Mouse (Mus musculus) embryo, embryonic 11 days (tissue): ENCODE data around the gene Akap6.

ENCODE experiments used
- DNase-seq: peaks from one replicate; pipeline ENCODE4 v3.0.0-alpha.2; 2015

Gene Akap6

DNA sequence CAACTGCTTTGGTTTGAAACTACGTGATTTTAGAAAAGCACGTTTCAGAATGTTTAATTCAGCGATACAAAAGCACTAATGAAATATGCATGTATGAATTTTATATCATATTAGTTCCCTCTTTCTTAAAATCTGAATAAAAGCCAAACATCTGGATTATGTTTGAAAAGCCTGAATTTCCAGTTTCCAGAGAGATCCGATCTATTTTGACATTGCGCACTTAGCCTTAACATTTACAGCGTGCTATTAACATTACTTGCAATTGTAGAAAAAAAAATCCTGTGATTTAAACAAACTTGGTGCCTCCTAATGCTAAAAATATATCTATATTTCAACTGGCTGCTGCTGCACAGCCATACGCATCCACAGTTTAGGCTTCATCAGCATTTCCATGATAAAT is 358.4 kb downstream of the Akap6 start:
- DNase-seq = no peak

DNA sequence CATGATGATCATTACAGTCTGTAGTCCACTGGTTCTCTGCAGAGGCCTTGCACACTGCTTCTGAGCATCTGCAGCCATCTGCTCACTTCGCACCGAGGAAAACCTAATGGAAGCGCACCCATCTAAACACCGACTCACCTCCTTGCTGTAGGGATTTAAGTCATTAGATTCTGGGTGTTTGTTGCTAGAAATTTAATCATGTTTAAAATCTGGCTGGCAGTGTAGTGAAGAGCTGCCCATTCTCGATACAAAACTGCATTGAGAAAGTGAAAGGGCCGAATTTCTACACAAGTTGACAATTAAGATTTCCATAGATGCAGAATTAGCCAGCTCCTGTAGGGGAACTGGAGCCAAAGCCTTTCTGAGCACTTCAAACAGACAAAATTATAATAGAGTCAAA is 361.7 kb downstream of the Akap6 start:
- DNase-seq = peak; percentile 24

DNA sequence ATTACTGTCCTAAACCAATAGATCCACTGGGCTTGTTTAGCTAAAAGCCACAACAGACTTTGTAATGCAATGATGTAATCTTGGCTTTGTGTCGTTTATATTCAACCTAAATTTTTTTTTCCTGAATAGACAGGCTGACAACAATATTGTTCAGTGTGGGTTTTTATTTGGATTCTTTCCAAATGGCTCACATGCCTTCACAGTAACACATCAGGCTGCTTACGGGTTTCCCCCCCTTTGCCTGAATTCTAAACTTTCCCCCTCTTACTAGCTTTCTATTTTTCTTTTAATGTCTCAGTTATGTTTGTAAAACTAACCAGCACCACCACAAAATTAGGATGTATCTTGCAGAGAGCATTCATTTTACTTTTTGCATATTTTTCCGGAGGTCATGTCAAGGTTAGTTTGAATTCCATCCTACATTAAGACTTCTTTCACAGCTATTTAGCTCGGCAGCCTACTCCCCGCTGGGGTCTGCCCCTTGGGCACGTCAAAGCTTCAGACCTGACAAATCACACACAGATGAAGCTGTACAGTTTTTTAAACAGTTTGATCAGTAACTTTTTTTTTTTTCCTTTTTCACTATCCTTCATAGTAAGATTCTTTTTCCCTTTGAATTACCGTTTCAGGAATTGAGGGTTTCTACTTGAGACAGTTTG is 362.4 kb downstream of the Akap6 start:
- DNase-seq = peak; percentile 83

DNA sequence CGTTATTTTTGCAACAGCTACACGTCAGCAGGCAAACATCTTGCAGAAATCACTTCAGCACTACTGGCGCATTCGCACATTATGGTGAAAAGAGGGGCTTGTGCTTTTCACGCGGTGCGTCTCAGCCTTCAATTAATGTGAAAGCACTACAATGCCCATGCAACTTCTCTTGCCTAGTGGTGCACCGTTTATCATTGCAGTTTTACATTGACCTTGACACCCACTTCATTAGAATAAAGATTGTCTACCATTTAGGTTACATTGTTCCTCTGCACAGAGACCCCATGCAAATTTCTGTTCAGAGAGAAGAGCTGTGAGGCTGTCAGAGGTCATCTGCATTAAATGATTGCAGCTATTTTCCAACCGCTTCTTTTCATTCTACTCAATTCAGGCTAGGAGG is 363.8 kb downstream of the Akap6 start:
- peak; percentile 70 for DNase-seq

DNA sequence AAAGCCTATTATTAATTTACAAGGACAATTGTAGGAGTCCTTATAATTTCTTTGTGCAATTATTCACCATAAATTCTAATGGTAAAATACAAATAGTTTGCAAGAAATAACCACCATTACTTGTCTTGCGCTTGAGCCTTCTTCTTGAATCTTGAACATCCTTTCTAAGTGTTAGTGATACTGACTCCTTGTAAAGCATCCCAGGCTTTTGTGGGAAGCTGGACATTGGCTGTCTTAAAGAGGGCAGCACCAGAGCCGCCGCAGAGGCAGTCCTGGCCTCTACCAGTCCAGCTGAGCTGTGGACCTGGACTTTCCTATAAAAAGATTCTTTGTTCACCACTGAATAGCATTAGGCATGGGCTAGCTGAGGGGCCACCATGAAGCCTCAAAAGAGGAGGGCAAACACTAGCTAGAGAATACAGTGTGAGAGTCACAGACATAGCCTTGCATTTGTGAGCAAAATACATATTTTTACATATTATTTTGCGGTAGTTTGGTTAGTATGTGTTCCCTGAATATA is 365.1 kb downstream of the Akap6 start:
- peak; percentile 76 for DNase-seq

DNA sequence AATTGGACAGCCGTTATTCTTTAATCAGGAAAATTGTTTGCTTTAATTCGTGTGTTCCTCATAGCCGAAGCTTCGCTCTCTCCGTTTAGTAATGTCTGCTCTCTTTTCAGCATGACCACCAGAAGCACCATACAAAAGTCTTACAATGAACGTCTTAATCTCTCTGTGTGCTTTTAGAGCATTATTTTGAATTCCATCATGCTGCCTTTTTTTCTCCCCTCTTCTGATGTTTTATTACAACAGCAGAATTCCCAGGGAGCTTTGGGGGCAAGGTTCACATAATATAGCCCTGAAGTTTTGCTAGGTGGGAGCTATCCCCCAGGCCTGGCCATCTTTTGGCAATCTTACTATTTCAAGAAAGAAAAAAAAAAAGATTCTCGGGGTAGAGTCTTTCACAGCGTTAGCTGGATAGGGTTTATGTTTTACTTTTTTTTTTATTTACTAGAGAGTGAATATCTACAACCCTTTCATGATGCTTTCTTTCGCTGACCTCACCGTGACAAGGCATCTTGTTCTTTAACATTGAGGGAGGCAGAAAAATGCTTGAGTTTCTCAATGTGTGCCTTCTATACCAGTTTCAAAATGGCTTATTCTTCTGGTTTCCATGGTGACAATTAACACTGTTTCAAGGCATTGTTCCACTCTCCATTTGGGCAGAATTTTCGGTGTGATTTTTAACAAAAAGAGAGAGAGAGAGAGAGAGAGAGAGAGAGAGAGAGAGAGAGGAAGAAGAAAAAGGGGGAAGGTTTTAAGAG is 366.0 kb downstream of the Akap6 start:
- peak; percentile 61 for DNase-seq

DNA sequence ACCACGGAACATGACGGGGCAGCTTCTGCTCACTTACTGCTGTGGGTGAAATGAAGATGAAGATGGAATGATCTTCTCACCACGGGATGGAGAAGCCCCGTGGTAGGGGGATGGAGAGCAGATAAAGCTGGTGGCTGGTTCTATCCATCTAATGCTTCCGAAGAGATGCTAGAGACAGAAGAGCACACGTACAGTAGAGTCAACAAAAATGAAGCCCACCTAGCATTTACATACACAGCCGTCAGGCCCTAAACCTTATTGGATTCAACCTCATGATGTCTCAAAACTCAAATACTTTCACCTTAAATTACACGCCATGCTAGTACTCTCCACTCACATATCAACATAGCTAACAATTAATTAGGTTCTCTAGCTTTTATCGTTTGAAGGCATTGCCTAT is 367.1 kb downstream of the Akap6 start:
- no peak for DNase-seq

DNA sequence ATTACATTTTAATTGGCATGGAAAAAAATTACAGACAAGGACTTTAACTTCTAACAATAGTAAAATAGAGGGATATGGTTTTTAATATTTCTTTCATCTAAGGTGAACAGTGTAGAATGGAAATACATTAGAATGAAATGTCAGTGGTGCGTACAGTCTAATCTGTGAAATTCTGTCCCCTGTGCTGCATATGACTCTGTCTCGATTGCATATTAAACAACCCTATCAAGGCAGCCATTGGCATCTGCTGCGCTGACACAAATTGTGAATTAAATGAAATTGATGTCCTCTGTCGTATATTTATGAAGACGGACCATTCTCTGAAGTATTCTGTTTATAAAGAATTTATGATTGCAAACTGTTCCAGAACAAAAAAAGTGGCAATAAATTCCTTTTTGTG is 371.7 kb downstream of the Akap6 start:
- DNase-seq = peak; percentile 4

DNA sequence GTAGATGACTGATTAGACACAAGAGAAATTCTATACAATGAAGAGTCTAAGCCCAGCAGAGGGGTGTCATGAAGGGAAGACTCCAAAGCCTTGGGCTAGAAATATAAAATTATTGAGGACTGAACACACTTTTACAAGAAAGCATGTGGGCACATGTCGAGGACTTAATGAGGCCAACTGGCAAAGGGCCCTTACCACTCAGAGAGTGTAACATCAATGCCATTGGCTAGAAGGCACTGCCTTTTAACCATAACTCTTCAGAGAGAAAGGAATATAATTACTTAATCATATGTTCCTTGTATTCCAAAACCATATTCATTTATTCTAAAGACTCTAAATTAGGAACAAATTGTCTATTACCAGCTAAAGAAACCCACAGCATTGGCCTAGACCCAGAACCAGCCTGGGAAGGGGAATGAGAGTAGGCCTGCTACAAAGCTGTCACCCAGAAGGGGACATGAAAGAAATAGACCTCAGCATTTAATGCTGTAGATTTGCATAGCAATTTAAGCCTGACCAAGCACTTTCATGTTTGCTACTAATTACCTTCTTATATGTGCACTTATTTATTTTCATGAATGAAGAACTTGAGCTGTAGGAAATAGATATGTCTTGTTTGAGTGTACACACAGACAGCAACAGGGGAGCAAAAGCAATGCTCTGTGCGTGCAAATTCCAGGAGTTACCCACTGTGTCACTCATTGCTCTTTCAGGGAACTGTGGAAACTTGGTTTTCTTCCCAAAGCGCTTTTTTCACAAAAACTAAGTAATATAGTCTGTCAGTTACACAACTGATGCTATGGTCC is 377.6 kb downstream of the Akap6 start:
- DNase-seq = no peak

DNA sequence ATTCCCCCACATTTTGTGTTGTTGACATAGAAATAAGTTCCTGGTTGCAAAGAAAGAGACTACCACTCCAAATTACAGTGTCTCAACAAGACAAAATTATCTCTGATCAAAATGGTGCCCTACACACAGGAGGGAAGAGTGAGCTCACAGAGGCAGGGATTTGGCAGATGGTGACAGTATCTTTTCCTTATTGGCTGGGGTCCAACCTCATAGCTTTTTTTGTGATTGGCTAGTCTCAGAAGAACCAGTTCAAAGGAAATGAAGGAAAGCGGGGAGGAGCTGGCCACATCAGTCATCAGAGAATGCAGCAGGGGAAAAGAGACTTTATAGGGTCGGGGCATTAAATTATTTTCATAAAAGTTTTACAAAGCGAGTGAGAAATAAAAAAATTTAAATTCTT is 386.6 kb downstream of the Akap6 start:
- DNase-seq = no peak

DNA sequence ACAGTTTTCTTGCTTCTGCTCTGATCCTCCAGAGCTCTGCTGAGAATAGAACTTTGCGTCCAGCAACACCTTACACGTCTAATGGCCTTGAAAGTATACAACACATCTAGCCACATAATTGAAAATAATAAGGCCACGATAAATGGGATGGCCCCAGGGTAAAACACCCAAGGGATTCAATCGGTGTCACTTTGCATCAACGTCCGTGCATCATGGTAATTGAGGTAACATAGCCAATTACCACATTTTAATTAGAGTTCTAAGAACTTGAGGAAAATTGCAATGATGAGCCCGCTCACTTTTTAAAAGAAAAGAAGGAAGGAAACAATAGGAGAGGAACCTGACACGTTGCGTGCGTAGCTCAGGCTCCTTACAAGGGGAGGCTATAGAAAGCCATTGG is 413.1 kb downstream of the Akap6 start:
- DNase-seq = no peak

DNA sequence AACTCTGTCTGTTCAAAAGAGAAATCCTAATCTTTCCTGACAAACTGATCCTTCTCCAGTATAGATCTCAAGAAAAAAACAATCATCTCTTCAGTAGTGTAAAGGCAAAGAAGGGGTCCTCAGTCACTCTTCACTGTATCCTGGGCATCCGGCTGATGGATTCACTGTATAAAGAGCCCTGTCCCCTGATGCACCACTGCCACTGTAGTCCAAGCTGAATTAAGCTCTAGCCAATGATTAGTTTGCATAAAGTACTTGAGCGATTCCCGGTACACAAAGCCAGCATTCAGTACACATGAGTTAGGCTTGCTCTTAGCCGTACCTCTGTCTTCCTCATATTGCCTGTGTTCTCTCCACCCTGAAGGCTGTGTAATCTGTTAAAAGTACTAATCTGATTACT is 420.2 kb downstream of the Akap6 start:
- peak; percentile 10 for DNase-seq

DNA sequence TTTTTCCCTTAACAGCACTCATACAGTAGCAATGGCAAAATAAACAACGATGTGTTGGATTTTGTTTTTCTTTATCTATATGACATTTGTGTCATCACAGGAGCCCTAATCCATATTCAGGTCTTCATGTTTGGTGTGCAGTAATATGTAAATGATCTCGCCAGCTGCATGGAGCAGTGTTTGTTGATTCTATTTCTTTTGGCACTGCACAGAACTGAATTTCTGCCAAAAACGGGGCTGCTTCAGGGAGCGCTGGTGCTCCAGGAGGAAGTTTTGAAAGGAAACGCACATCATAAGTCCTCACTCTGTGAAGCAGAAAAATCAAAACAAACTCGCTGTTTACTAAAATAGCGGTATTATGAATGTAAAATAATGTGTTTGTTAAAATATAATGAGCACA is 424.9 kb downstream of the Akap6 start:
- DNase-seq = no peak

DNA sequence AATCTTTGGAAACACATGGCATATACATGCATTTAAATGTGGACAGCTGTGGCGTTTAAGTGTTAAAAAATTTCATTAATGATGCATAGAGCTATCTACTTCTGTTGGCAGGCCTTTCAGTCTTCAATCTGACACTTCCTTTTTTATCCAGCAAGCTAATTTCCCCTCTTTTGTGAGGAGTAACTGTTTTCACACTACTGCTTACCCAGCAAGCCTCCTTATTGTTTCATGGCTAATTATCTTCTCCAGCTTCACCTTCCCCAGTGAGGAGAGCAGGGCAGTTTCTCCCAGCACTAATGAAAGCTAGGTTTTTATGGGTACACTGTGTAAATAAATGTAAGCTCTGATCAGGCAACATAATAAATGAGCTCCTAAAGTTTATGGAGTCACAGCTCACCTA is 425.5 kb downstream of the Akap6 start:
- DNase-seq = no peak

DNA sequence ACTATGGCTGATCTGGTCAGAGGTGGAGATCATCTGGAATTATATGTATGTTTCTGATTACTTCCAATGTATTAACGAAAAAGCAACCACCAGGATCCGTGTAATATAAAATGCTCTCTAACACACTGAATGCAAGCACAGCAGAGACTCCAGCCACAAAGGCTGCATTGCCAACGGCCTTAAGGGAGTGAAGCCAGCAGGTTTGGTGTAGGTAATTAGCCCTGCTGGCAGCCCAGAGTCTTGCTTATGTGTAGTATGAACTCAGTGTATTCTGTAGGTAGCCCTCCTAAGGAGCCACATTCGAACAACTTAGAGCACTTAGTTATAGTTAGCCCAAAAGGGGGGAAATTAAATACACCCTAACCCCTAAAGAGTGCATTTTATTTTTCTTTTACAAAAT is 426.1 kb downstream of the Akap6 start:
- no peak for DNase-seq

DNA sequence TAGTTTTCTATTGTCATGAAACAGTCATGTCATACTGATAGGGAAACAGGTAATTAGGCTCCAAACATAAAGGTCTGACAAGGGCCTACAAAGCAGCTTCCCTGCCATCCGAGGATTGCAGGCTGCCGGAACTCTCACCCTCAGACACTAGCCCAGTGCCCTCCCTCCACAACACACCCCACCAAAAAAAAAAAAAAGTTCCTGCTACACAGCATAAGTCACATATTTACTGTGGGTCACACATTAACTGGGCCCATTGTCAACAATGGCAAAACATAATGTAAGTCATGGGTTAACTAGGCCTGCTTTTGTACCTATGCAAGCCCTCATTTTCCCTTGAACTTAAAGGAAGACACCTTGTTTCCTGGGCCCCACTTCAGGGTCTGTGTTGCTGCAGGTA is 435.0 kb downstream of the Akap6 start:
- DNase-seq = no peak

DNA sequence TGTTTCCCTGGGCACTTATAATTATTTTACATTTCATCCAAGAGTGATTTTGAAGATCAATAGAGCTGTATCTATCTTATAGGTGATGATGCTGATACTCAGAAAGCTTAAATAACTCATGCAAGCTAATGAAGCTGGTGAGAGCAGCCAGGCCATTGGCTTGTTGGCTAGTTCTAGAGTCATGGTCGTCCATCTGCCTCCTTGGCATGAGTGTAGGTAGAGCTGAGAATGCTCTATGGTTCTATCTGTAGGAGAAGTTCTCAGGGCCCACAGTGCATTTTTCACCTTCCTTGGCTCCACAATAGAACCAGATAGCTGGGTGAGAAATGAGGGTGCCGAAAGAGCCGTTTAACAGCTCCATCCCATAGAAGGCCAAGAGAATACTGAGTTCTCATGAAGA is 438.1 kb downstream of the Akap6 start:
- DNase-seq = no peak

DNA sequence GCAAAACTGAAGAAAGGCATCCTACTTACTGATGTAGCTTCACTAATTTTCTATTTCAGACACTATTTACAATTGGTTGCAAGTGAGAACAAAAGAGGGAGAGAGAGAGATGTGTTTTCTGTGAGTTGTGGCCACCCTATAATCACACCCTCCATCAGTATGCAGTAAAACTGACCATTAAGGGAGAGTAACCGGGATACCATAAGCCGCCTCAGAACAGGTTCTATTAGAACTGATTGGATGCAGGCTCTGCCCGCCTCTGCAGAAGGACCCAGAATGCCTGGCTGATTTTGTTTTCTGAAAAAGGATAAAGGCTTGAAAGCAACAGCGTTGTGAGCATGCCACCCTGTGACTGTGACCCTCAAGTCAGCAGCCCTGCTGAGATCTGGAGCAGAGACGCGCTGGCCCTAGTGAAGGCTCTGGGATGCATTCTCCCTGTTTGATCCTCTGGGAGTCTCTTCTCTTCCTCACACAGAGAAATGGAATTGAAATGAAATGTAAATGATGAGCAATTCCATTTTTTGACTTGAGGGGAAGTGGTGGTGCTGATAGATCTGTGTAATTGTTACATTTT is 445.0 kb downstream of the Akap6 start:
- DNase-seq = no peak

DNA sequence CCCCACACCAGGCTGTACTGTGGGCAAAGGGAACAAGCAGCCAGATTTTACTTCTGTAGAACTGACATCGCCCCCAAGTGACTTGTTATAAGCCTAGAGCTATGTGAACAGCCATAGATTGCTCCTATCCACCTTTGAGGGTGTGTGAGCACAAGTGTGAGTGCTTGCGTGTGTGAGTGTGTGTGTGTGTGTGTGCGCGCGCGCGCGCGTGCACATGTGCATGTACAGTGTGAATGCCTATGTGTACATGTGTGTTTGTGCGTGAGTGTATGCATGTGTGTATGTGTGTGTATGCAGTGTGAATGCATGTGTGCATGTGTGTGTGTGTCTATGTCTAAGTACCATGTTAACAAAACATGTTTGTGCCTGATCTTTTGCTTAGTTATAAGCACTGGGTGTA is 445.6 kb downstream of the Akap6 start:
- DNase-seq = no peak

DNA sequence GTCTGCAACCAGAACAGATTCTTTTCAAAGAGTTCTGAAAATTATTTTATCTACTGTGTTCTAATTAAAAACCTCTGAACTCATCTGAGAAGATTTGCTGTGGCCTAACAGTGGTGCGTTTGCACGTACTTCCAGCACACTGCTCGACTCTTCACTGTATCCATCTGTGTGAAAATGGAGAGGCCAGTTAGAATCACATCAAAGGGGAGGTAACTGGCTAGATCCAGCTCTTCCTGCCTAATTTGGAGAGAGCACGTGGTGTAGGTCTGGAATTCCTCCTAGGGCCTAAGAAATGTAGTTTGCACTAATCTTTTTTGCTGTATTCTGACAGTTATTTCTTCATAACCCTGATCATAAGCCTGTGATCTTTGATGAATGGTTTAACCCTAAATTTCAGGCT is 446.3 kb downstream of the Akap6 start:
- DNase-seq = peak; percentile 27

DNA sequence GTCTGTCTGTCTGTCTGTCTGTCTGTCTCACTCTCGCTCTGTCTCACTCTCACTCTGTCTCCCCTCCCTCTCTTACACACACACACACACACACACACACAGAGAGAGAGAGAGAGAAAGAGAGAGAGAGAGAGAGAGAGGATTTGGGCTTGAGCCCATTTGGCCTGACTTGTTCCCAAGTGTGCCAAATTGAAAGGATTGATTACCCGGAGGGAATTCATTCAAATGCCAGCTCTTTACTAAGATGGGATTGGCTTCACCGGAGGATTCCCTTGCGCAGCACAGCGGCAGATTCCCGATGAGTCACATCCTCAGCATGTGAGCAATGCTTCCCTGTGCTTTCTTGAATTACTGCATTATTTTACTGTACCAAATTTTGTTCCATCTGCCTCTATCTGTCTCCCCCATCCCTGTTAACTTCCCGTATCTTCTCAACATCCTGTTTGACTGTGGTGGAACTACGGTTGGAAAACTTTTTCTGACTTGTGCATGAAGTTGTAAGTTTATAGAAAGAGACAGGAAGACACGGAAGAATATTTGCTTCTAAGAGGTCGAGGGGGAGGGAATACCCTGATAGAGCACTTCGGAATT is 447.4 kb downstream of the Akap6 start:
- DNase-seq = peak; percentile 10

DNA sequence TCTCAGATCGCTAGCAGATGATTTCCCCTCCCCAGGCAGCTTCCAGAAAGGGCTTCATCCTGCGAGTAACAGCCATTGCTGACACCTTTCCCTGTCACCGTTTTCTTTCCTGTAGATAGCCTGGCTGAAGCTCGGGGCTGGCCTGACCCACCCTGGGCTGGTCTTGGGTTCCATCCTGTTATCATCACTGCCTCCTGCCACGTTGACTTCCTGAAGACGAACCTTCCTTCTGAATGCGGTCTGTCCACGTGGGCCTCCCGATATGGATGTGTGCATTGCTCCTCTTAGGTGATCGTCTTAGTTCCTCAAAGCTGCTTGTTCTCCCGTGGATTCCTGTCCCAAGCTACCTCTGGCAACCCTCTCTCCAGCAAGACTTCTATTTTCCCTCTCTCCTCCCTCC is 448.5 kb downstream of the Akap6 start:
- DNase-seq = no peak
